Mouse (Mus musculus) 3T3-L1 (cell line): Measurements from ENCODE around the gene Nrp2.
A peak's percentile ranks its signal among the peaks of the same experiment; 100 is the strongest.

Experiments
- DNase-seq: peaks from one replicate; pipeline ENCODE4 v3.0.0-alpha.2; 2015; ENCODE audit warnings: low read depth, low spot score

Gene Nrp2

DNA sequence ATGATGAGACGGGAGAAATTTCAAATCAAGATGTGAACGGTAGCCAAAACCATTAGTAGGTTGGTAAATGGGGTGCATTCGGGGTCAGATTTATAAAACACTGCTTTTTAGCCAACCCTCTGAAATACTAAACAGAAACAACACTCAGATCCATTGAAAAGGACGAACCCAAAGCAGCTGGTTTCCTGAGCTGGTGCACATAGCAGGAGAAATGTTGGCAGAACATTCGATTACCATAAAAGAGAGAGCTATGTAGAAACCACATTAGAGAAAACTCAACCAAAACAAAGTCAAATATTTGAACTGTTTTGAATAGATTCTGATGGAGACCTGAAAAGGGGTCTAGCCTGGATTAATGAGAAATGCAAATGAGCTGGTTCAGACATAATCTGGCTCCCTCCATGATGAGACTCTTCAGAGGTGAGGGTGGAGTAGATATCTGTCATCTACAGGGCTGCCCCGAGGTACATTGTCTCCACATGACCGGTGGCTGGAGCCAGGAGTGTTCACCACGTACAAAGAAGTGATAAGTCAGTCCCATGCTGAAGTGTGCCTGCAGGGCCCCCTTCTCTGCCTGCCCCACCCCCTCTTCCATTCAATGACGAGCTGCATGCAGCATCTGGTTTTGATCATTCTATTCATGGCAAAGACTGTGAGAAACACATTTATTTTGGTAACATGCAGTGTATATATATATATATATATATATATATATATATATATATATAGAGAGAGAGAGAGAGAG, 156.6 kb downstream of the Nrp2 start:
- DNase-seq: peak; percentile 45

DNA sequence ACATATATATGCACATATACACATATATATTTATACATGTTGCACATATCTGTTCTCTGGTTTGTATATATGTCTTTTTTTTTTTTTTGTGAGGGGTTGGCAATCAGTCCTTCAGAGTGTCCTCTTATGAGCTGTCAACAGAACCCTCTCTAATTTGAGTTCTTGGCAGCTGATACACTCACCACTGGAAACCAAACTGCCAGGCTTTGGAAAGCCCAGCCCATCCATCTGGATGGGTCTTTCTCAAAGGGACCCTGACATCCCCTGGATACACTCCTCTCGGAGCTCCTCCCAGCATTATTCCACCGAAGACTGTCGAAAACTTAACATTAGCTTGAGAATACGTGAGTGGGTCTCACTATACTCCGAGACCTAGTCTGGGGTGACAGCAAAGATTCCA, 157.2 kb downstream of the Nrp2 start:
- peak; percentile 26 for DNase-seq

DNA sequence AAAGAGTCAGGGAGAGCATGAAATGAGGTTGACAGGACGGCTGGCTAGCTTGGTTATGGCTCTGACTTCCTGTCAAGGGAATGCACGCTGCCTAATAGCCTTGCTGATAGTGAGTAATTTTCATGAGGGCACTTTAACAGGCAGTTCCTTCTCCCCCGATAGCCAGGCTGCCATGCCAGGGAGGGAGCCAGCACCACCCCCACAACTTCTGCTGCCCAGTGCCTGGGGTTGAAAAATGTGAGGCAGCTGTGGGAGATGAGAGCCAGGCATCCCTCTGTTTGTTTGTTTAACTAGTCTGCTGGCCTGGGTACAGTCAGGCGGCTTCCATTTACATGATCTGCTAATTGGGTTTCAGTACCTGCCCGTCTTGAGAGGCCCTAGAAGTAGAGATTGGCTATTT, 157.7 kb downstream of the Nrp2 start:
- peak; percentile 17 for DNase-seq
